Mouse (Mus musculus): ENCODE results near the gene Srcin1.

DNA sequence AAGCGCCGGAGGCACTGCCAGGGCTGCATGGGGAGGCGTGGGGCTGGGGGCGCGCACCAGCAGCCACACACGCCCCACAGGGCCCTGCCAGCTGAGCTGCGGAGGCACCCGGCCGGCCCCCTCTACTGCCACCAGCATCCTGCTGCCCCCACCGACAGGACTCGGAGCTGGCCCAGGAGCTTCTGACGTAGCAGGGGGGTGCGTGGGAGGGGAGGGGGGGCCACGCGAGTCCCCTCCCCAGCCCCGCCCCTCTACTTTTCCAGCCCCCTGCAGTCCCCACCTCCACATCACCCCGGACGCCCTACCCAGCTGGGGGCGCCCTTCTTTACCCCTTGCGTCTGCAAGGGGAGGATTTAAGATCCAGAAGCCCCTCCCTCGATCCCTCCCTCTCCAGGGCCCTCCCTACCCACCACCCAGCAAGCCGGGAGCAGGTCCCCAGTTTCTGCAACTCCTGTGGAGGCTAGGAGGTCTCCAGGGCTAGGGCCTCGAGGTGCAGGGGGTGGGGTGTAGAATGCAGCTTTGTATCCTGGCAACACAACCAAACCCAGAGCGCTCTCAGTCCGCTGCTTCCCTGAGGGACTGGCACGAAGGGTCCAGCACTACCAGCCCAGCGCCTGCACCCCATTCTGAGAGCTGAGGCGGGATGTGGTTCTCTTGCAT, 2.0 kb downstream of the Srcin1 start:
- TF ChIP-seq GATA1 (IDR thresholded peaks at IDR 0.05; ENCODE audit: borderline replicate concordance, low read length): no peak
- TF ChIP-seq FLI1 (IDR thresholded peaks at IDR 0.05; ENCODE audit: low read length): no peak
